9 mouse cellular contexts compared by ENCODE assay signal in the genomic region with DNA sequence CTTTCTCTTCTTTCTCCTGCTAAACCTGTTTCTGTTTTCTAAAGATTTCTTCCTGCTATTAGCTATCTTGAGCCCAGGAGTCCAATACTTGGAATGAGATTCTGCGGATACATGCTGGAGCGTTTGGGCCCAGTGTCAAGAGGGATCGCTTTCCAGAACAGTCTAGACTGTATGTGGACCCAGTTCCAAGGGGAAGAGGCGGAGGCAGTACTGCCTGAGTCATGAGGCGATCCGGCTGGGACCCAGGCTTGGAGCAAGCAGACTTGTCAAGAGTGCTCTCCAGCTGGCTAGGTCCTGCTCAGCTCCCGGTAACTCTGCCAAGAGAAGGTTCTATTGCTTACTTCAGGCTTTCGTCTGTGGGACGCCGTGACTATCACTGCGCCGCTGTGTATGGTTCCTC. TPM values are rescaled to one million over a fixed set of nuclear protein-coding genes. Genes with fewer than 3 reads are reported as not detected.
A peak's percentile ranks its signal among the peaks of the same experiment; 100 is the strongest.
DNase-seq lines count a peak whose midpoint lies in the region; ATAC-seq and TF ChIP-seq lines count a peak whose summit lies in the region.
"Had no signal": no experiment of that assay in that cellular context is flagged by ENCODE, and none has a peak within 500 bp of the region (broad histone marks: within the 10 kb centered on the region; RNA-seq: fewer than 3 reads in every experiment).

No protein-coding gene starts in this region.

- intact Hi-C loops in heart, postnatal 10 days (cut with DNase I) = no loop called here

- H3K36me3 ChIP-seq in heart, embryonic 10.5 days = no peaks in the 10 kb centered on the region
- H3K36me3 ChIP-seq in lung, embryonic 14.5 days (ENCODE audit: insufficient read depth) = no peaks in the 10 kb centered on the region
- H3K36me3 ChIP-seq in hindbrain, embryonic 13.5 days = no peaks in the 10 kb centered on the region
- H3K36me3 ChIP-seq: embryonic facial prominence, embryonic 12.5 days had no signal

- no peak overlapping the region for H3K27ac ChIP-seq in heart, embryonic 10.5 days
- H3K27ac ChIP-seq in lung, embryonic 14.5 days (ENCODE audit: low read depth) = no peak overlapping the region
- no peak overlapping the region for H3K27ac ChIP-seq in hindbrain, embryonic 13.5 days
- H3K27ac ChIP-seq: embryonic facial prominence, embryonic 12.5 days had no signal

- no peaks in the 10 kb centered on the region for H3K27me3 ChIP-seq in heart, embryonic 10.5 days (ENCODE audit: insufficient read depth, poor library complexity, severe bottlenecking)
- no peaks in the 10 kb centered on the region for H3K27me3 ChIP-seq in lung, embryonic 14.5 days (ENCODE audit: insufficient read depth, low read length)
- H3K27me3 ChIP-seq in hindbrain, embryonic 13.5 days = no peaks in the 10 kb centered on the region
- H3K27me3 ChIP-seq: embryonic facial prominence, embryonic 12.5 days had no signal

- no peak overlapping the region for H3K9ac ChIP-seq in lung, embryonic 14.5 days
- H3K9ac ChIP-seq in hindbrain, embryonic 13.5 days = no peak overlapping the region
- H3K9ac ChIP-seq: embryonic facial prominence, embryonic 12.5 days had no signal

- no peak overlapping the region for H3K4me3 ChIP-seq in heart, embryonic 10.5 days
- H3K4me3 ChIP-seq in lung, embryonic 14.5 days (ENCODE audit: low read depth, low read length) = no peak overlapping the region
- H3K4me3 ChIP-seq in hindbrain, embryonic 13.5 days = no peak overlapping the region
- H3K4me3 ChIP-seq: embryonic facial prominence, embryonic 12.5 days had no signal

- WGBS in heart, embryonic 10.5 days = 86% methylated on average over 12 of the region's 12 CpGs
- 71% methylated on average over 12 of the region's 12 CpGs for whole genome bisulfite sequencing in lung, embryonic 14.5 days
- WGBS in hindbrain, embryonic 13.5 days = 93% methylated on average over 12 of the region's 12 CpGs

- peak; percentile 99 for DNase-seq in heart, adult 11 months
- no peak for DNase-seq in heart, embryonic 10.5 days (ENCODE audit: low spot score)
- peak; percentile 35 for DNase-seq in brain, embryonic 14.5 days (ENCODE audit: low read depth)
- DNase-seq in heart, postnatal 10 days = peak; percentile 83 to 84
- peak; percentile 52 for DNase-seq in lung, embryonic 14.5 days
- DNase-seq in urinary bladder, adult 18-20 months (ENCODE audit: low spot score in 2 of 2) = peak; percentile 10 to 76
- DNase-seq in thymus, postnatal 0 days (ENCODE audit: low spot score) = no peak

- H3K4me1 ChIP-seq in heart, embryonic 10.5 days = no peaks in the 10 kb centered on the region; the same call in 1 of the 2 replicates
- H3K4me1 ChIP-seq in lung, embryonic 14.5 days (ENCODE audit: insufficient read depth) = no peaks in the 10 kb centered on the region
- no peaks in the 10 kb centered on the region for H3K4me1 ChIP-seq in hindbrain, embryonic 13.5 days (replicated peaks)
- H3K4me1 ChIP-seq: embryonic facial prominence, embryonic 12.5 days had no signal

- no peak overlapping the region for H3K4me2 ChIP-seq in lung, embryonic 14.5 days
- H3K4me2 ChIP-seq in hindbrain, embryonic 13.5 days = no peak overlapping the region
- H3K4me2 ChIP-seq: embryonic facial prominence, embryonic 12.5 days had no signal

- H3K9me3 ChIP-seq in heart, embryonic 10.5 days = no peaks in the 10 kb centered on the region
- H3K9me3 ChIP-seq in lung, embryonic 14.5 days (ENCODE audit: low read depth, low read length) = no peaks in the 10 kb centered on the region
- H3K9me3 ChIP-seq in hindbrain, embryonic 13.5 days = no peaks in the 10 kb centered on the region
- H3K9me3 ChIP-seq: embryonic facial prominence, embryonic 12.5 days had no signal

- no peak for TF ChIP-seq POLR2A in brain, embryonic 14.5 days (IDR thresholded peaks at IDR 0.05; ENCODE audit: borderline replicate concordance, extremely low read depth, insufficient read depth, insufficient read length, poor library complexity, severe bottlenecking)

- no peak for TF ChIP-seq CTCF in brain, embryonic 14.5 days (IDR thresholded peaks at IDR 0.05; ENCODE audit: borderline replicate concordance, extremely low read depth, insufficient read depth, insufficient read length)
- TF ChIP-seq CTCF in lung, embryonic 14.5 days (IDR thresholded peaks at IDR 0.05; ENCODE audit: low read depth) = no peak

- ATAC-seq in lung, embryonic 14.5 days (ENCODE audit: insufficient read depth) = peak; percentile 71
- no peak for ATAC-seq in hindbrain, embryonic 13.5 days (ENCODE audit: low FRiP score)

RNA-seq across cellular contexts. Expression of gene Trib2, which starts 50.7 kb away (rescaled TPM):
- 30.8 and 61.0 TPM in 2 replicates for polyA plus RNA-seq in heart, embryonic 10.5 days (2016; fragmentation: Nextera tagmentation; extraction: Ambion mirVana)
- polyA plus RNA-seq in brain, embryonic 14.5 days (2012; rRNA removed) = 84.3 and 113 TPM in 2 replicates
- total RNA-seq in heart, postnatal 10 days (2021) = 10 to 100 TPM; 60.4 to 86.6 TPM
- polyA plus RNA-seq in lung, embryonic 14.5 days (2014; fragmentation: Nextera tagmentation; extraction: Ambion mirVana) = 20.8 TPM in 2 replicates
- polyA plus RNA-seq in thymus, postnatal 0 days (2015; fragmentation: Nextera tagmentation; extraction: Ambion mirVana) = 29.8 and 31.2 TPM in 2 replicates
- 128 and 135 TPM in 2 replicates for polyA plus RNA-seq in hindbrain, embryonic 13.5 days (2015; fragmentation: Nextera tagmentation; extraction: Ambion mirVana)

Comparison
In these comparisons a context has a peak if more than half of its experiments do, and no peak if none do; other contexts are left out.
1. DNase-seq: peak in heart, adult 11 months (single experiment), brain, embryonic 14.5 days (single experiment), heart, postnatal 10 days (2 of 2), lung, embryonic 14.5 days (single experiment) and urinary bladder, adult 18-20 months (2 of 2); none in heart, embryonic 10.5 days (single experiment) and thymus, postnatal 0 days (single experiment).